Mouse (Mus musculus) thymus, adult 2 months (tissue): ENCODE measurements around the gene Wdr37.

Experiments
- CTCF ChIP-seq: fragments of 200-500 bp; IDR thresholded peaks from 2 replicates; pipeline ENCODE4 v1.5.1; 2012; ENCODE audit warnings: mild to moderate bottlenecking, control low read depth, low read length, moderate library complexity, borderline replicate concordance; ENCODE audit not compliant: control insufficient read depth, poor library complexity, insufficient read depth; ENCODE audit errors: extremely low read depth
- POLR2A ChIP-seq: fragments of 200-500 bp; IDR thresholded peaks from 2 replicates; pipeline ENCODE4 v1.6.1; 2012; ENCODE audit warnings: mild to moderate bottlenecking, low read length, control low read depth, moderate library complexity; ENCODE audit not compliant: control insufficient read depth, poor library complexity, insufficient read depth; ENCODE audit errors: extremely low read depth

- TF ChIP-seq CTCF, result no peak
- TF ChIP-seq POLR2A, result no peak
Observed at GRCm38 (mm10) chr13:8800576-8800975, 71.1 kb downstream of the Wdr37 start.
